Mouse (Mus musculus) G1E-ER4 (cell line): Measurements from ENCODE around the gene Phactr4. TPM values are rescaled to one million over a fixed set of nuclear protein-coding genes. Genes with fewer than 3 reads are reported as not detected.

Source experiments
- GATA1 ChIP-seq: IDR thresholded peaks from one replicate; pipeline ENCODE4 v1.8.0; 2012; ENCODE audit warnings: low read length, inconsistent platforms
- polyA plus RNA-seq: library from polyadenylated mRNA; stranded (reverse); fragments of >175 nt; gene quantifications from 2 replicates; pipeline ENCODE4 v1.2.3, GENCODE M21; 2012

The Phactr4 gene
- polyA plus RNA-seq, 1 experiment, result 17.5 TPM

DNA sequence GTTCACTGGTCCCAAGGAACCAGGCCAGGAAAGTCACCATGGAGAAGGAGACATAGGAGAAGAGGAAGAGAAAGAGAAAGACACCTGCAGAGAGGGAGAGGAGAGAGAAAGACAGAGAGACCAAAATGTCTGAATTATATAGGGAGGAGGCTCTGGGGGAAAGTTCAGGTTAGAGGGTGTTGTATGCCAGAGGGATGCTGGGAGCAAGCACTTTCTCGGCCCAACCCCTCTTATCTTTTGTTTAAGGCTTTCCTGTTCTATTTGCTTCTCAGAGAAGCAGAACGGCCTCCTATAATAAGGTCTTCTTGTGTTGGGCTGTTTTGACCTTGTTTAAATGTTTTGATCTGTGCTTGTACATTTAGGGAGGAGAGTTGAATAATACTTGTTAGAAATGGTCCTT, 3.7 kb upstream of the Phactr4 start:
- no peak for TF ChIP-seq GATA1

DNA sequence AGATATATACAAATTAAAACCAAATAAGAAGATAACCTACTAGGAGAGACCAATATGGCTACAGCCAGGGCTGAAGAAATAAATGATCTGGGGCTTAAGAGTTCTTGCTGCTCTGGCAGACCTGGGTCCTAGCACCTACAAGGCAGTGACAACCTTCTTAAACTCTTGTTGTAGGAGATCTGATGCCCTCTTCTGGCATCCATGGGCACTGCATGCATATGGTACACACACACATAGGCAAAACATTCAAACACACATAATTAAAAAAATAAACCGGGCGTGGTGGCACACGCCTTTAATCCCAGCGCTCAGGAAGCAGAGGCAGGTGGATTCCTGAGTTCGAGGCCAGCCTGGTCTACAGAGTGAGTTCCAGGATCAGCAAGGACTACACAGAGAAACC, 2.5 kb upstream of the Phactr4 start:
- no peak for TF ChIP-seq GATA1

DNA sequence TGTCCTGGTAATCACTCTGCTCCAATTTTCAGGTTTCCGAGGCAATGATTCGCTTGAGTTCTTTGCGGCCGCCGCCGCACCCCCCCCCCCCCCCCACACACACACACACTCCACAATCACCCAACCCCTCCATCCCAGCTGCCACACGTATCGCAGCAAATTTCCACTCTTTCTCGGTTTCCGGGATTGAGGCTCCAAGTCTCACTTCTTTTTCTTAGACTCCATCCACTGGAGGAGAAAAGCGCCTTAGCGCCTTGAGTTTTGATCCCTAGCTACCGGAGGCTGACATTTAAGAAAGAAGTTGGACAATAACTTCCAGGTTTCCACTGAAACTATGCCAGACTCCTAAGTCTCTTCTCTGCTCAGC, 750 bp downstream of the Phactr4 start:
- no peak for TF ChIP-seq GATA1

DNA sequence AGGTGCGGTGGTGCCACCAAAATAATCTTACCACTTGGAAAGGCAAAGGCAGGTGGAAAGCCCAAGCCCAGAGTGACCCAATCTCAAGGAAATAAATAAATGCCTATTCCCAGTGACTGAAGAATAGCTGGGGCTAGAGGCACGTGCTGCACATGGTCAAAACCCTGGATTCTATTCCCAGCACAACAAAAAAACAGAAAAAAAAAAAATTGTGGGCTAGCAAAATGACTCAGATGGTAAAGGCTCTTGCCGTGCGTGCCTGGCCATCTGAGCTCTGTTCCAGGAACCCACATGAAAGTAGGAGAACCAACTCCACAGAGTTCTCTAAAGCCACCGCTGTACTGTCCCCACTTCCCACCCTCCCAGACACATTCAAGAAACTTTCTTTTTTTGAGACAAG, 1.8 kb downstream of the Phactr4 start:
- TF ChIP-seq GATA1, result no peak

DNA sequence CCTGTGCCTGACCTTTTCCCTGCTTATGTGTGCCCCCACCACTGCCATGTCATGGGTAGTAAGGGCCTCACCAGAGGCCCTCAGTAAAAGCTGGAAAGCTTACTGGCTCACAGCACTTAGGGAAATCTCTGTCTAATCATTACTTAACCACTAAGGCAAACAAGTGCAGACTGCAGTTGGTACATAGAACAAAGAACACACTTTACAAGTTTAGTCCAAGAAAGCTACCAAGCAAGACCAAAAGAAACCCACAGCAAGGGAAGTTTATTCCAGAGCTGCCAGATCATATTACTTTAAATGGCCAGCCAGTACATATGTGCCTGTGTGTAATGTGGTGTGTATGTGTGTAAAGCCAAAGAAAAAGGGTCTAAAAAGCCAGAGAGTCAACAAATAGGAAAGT, 6.3 kb downstream of the Phactr4 start:
- TF ChIP-seq GATA1, result no peak

DNA sequence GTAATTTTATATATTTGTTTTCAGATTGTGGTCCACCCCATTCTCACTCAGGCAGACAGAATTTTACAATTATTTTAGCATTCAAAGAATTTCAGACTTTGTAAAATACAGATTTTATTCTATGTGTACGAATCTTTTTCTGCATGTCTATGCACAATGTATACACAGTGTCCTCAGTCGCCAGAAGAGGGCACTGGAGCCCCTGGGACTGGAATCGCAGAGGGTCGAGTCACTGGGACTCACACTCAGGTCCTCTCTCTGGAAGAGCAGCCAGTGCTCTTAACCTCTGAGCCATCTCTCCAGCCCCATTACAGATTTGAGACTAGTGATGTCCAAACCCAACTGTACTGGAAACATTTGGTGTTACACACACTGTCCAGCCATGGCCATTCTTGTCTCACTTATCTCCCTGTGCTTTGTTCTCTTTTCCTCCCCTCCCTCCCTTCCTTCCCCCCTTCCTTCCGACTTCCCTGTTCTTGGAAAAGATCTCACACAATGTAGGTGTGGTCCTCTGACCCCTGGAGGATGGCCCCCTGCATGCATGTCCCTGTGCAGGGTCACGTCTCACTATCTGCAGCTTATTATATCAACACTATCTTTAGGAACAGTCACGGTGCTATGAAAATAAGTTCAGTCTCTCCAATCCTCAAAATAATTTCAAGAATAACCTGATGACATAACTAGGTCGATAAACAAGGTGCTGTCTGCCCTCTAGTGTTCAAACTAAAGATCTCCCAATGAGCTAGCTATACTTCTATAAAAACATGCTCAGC, 10.8 kb downstream of the Phactr4 start:
- no peak for TF ChIP-seq GATA1

DNA sequence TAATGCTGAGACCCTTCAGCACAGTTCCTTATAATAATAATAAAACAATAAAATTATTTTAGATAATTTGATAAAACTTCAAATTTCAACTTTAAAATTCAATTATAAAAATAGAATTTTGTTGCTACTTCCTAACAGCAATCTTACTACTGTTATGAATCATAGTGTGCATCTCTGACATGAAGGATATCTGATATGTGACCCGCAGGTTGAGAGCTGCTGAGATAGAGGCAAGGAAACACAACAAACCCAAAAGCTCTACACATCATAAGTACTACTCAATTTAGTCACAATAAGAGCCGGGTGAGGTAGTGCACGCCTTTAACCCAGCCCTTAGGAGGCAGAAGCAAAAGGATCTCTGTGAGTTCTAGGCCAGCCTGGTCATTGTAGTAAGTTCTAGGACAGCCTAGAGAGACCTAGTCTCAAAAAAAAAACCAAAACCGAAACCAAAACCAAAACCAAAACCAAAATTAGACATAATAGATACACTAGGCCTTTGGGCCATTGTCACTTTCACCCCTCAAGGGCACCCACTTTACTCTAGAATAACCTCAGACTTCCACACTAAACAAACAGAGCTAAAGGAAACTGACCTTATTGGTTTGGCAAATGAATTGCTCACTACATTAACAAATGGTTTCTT, 12.6 kb downstream of the Phactr4 start:
- no peak for TF ChIP-seq GATA1

DNA sequence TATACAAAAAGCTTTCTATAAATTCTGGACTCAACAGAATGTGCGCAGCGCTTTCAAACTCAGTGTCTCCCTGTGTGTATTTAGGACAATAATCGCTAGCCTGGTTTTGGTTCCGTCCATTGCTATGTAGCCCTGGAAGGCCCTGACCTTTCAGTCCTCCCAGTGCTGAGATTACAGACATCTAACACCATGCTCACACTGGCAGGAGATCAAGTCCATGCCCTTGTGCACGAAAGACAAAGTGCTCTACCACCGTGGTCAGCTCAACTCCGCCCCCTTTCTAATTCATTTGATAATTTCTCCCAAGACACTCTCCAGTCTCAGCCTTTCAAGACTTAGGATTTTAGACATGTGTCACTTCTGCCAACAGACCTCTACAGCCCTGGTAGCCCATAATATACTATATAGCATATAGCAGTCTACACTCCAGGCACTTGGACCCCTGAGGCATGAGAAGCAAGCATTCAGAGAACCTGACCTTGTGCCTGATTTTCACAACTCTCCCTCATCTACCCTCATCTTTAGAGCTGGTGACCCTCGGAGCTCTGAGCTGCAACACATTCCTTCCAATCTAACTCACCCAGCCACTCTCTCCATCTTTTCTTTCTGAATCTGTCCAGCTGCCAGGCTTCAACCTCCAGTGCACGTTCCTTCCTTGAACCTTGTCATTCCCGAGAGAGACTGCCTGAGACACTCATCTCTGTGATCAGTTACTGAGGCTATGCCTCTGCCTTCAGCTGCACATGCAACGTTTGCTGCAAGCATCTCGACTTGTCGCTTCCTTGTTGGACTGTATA, 15.7 kb downstream of the Phactr4 start:
- no peak for TF ChIP-seq GATA1

DNA sequence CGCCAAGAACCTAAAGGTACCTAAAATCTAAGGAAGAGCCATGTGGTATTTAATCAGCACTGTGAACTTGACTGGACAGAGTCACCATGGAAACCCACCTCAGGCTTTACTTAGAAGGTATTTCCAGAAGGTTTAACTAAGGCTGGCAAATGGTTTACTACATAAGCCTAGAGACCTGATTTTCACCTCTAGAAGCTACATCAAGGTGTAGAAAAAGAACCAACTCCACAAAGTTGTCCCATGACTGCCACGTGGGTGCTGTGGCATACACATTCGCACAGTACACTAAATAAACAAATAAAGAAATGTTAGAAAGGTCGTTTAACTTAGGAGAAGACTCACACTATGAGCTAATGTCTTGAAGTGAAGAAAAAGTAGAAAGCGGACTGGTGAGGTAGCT, 17.7 kb downstream of the Phactr4 start:
- no peak for TF ChIP-seq GATA1

DNA sequence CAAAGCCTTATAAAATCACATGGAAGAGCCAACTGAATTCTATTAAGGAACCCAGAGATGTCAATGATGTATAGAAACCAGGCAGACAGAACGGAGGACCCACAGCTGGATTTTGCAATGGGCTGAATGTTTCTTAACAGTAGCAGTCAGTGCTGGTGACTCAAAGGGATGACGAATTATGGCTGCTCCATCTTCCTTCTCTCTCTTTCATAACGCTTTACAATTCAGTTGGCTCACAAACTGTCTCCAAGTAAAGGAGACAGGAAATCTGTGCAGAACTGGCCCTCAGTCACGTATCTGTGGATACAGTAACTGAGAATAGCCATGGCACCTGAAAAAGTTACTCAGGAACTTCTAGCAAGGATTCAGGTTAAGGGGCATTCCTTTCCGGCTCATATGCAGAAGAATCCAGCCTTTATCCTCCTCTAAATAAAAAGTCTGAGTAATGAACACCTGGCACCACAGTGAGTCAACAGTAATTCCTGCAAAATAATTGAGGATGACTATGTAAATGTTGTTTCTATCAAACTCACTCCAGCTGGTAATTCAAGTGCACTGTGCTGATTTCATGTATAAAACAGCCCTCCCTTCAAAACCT, 19.1 kb downstream of the Phactr4 start:
- no peak for TF ChIP-seq GATA1

DNA sequence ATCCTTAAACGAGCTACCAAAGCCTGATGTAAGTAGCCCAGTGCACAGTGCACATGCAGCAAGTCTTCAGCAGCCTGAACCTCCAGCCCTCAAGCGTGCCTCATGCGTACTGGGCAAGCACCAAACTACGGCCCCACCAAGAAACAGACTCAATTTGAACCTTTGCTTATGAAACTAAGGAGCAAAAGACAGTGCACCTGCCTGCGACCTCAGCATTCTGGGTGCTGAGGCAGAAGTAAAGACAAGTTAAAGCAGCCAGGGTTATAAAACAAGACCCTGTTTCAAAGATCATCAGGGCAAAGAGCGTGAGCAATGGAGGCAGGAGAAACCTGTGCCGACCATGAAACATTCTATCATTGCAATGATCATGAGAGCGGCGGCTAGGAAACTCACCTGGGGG, 21.3 kb downstream of the Phactr4 start:
- TF ChIP-seq GATA1, result no peak

DNA sequence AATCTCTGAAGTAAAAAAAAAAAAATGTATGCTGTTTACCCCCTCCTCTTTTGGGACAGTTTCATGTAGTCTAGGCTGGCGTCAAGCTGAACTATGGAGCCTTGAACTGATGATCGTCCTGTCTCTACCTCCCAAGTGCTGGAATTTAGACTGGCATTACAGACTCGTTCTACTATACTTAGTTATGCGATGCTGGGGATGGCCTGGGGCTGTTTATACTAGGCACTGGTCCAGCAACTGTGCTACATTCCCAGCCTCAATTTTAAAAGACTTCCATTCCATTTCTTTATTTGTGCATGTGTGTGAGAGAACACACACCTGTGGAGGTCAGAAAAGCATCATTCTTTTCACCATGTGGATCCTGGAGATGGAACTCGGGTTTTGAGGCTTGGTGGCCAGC, 23.4 kb downstream of the Phactr4 start:
- no peak for TF ChIP-seq GATA1

DNA sequence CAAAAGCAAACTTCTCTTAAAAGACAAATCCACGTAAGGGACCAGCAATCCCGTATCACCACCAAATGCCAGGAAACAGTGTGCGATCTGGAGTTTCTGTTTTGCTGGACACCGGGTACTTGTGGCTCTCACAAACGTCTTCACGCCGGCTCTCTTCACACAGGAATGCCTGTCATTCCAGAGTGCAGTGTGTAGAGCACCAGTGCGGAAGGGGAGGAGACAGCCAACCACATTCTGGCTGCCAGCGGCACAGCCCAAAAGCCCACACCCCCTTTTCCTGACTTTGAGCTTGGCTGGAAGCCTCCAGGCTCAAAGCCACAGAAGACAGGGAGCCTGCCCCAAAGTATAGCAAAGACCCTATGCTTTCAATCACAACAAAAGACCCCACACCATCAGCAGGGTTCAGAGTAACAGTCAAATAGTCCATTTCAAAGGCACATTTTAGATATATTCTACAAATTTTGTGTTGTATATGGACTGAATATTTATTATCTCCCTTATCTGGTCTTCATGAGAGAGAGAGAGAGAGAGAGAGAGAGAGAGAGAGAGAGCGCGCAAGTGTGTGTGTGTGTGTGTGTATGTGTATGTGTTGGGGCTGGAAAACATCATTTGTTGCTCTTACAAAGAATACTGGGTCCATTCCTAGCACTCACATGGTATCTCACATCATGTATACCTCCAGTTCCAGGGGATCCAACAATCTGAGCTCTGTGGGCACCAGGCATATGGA, 24.1 kb downstream of the Phactr4 start:
- TF ChIP-seq GATA1, result no peak

DNA sequence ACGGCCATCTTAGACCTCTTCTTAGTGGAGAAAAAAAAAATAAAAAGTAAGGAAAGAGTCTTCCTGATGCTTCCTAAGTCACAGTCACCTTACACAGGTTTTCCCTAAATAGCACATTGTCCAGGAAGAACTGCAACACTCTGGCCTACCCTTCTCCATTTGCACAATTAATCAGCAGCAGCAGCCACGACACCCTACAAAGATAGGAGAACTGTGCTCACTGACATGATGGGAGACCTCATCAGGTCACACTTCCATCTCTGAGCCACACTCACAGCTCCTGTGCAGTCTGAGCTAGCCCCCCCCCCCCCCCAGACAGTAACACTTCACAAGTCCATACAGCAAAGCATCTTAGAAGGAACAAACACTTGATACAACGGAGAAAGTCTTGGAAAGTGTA, 25.2 kb downstream of the Phactr4 start:
- no peak for TF ChIP-seq GATA1

DNA sequence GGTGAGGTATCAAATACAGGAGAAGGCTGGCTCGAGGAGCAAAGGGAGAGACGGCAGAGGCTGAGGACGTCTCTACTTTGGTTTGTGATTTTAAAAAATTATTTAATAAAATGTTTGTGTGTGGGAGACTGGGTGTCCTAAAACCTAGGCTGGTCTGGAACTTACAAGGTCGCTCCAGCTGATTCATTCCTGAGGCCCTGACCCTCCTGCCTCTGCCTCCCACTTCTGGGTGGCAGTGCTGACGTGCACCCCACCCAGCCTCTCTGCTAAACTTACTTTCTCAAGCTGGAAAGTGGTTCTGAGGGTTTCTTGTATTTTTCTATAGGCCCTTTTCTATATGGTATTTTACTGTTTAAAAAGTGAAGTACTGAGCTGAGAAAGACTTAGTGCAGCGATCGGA, 26.0 kb downstream of the Phactr4 start:
- no peak for TF ChIP-seq GATA1
